Mouse (Mus musculus) lung, postnatal 0 days (tissue): ENCODE results near the gene Dlg2.

ENCODE experiments used
- CTCF ChIP-seq: IDR thresholded peaks from 2 replicates; pipeline ENCODE4 v1.5.1; 2016; ENCODE audit warnings: antibody characterized with exemption, mild to moderate bottlenecking
- EP300 ChIP-seq: IDR thresholded peaks from 2 replicates; pipeline ENCODE4 v1.6.1; 2016; ENCODE audit warnings: antibody characterized with exemption, mild to moderate bottlenecking, control low read depth

DNA sequence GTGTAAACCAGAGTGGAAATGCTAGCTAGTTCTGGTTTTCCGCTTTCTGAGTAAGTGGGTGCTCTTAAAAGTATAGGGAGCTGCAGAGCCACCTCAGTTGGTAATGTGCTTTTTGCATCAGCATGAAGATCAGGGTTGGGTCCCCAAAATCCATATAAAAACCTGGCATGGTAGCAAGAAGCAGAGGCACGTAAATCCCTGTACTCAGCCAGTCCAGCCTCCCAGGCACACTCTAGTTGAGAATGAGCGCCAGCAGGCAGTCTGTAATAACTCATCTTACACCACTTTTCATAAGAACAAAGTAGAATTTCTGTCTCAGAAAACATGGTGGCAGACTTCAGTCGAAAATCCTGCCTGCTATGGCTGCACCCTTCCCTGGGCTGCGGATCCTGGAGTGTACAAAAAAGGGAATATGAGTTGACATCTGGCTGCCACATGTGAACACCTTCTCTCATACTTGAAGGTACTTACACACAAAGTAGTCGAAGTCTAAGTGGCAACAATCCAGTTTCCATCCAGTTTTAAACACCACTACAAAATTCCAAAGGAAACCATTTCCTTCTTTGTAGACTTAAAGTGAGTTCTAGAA, 1915.7 kb downstream of the Dlg2 start:
- TF ChIP-seq CTCF (no peak), EP300 (no peak)
